Mouse (Mus musculus) liver, embryonic 15.5 days (tissue): ENCODE measurements around the gene Asna1. TPM values are rescaled to one million over a fixed set of nuclear protein-coding genes. Genes with fewer than 3 reads are reported as not detected.
A peak's percentile ranks its signal among the peaks of the same experiment; 100 is the strongest.

Experiments used
- ATAC-seq: fragments of 200-750 bp; cut with Nextera tagmentation; 2 replicates; pipeline ENCODE4 v1.8.0; 2017; ENCODE audit warnings: moderate number of reproducible peaks, mild to moderate bottlenecking, moderate library complexity; ENCODE audit not compliant: insufficient read depth
- H3K27ac ChIP-seq: fragments of 300-500 bp; sonication (generic); replicated peaks from 2 replicates; pipeline ENCODE4 v1.5.1; 2015; ENCODE audit warnings: mild to moderate bottlenecking, inconsistent platforms
- H3K27me3 ChIP-seq: fragments of 300-500 bp; sonication (generic); 2 replicates; pipeline ENCODE4 v1.6.1; 2015; ENCODE audit warnings: mild to moderate bottlenecking, inconsistent platforms
- H3K36me3 ChIP-seq: fragments of 300-500 bp; sonication (generic); replicated peaks from 2 replicates; pipeline ENCODE4 v1.6.1; 2015; ENCODE audit warnings: moderate library complexity, mild to moderate bottlenecking, inconsistent platforms
- H3K4me1 ChIP-seq: fragments of 300-500 bp; sonication (generic); replicated peaks from 2 replicates; pipeline ENCODE4 v1.6.1; 2015; ENCODE audit warnings: inconsistent platforms
- H3K4me2 ChIP-seq: fragments of 300-500 bp; sonication (generic); 2 replicates; pipeline ENCODE4 v1.6.1; 2015; ENCODE audit warnings: moderate library complexity, mild to moderate bottlenecking, inconsistent platforms
- H3K4me3 ChIP-seq: fragments of 300-500 bp; sonication (generic); replicated peaks from 2 replicates; pipeline ENCODE4 v1.5.1; 2015; ENCODE audit warnings: mild to moderate bottlenecking, inconsistent platforms
- H3K9ac ChIP-seq: fragments of 300-500 bp; sonication (generic); 2 replicates; pipeline ENCODE4 v1.6.1; 2015; ENCODE audit warnings: moderate library complexity, mild to moderate bottlenecking, inconsistent platforms
- H3K9me3 ChIP-seq: fragments of 300-500 bp; sonication (generic); replicated peaks from 2 replicates; pipeline ENCODE4 v1.6.1; 2016; ENCODE audit warnings: inconsistent platforms
- WGBS: fragments of 180-500 bp; shearing (Covaris S2); methylation state at CpG from one replicate; pipeline ENCODE4 v1.1.7; 2015; ENCODE audit warnings: mixed read lengths; ENCODE audit not compliant: insufficient replicate concordance; 5-methylcytosine and 5-hydroxymethylcytosine counted together
- polyA plus RNA-seq: library from polyadenylated mRNA; unstranded; fragments of >200 nt; fragmentation: Nextera tagmentation; extraction: Ambion mirVana; gene quantifications from 2 replicates; pipeline ENCODE4 v1.2.1, GENCODE M21; 2015

Asna1 gene
- polyA plus RNA-seq, 1 experiment from 2014 or later, result 59.7 TPM

- no peak for ATAC-seq
- Histone ChIP-seq H3K9me3 (no peaks in the 10 kb centered on the region), H3K9ac (peak overlapping the region; percentile 75; the same call in 1 of the 2 replicates), H3K4me3 (peak overlapping the region; percentile 85), H3K4me2 (peak overlapping the region; percentile 93), H3K27me3 (no peaks in the 10 kb centered on the region), H3K27ac (peak overlapping the region; percentile 87), H3K36me3 (peaks cover 51% of the 10 kb centered on the region), H3K4me1 (peaks cover 65% of the 10 kb centered on the region)
- WGBS, result 2% methylated on average over 12 of the region's 13 CpGs
These were observed 9.7 kb upstream of the Asna1 start for GRCm38 (mm10) chr8:85034764-85035163.

DNA sequence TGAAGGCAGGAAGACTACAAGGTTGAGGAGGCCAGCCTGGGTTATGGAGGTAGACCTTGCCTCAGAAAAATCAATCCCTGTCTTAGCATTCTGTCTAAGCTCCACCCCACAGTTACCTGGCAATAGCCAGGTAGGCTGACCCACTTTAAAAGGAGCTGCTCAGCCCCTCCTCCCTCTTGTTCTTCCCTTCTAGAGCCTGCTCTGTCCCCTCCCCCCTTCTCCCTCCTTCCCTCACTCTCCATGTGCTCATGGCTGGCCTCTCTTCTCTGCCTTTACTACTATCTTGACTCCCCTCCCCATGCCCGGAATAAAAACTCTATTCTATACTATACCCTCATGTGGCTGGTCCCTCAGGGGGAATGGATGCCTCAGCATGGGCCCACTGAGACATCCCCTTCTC, 8.8 kb upstream of the Asna1 start:
- Histone ChIP-seq H3K4me1 (peaks cover 66% of the 10 kb centered on the region), H3K9me3 (no peaks in the 10 kb centered on the region), H3K27me3 (no peaks in the 10 kb centered on the region), H3K4me3 (no peak overlapping the region), H3K4me2 (peak overlapping the region; percentile 93), H3K9ac (no peak overlapping the region), H3K36me3 (peaks cover 58% of the 10 kb centered on the region), H3K27ac (0 out of 2 replicates have a peak overlapping the region, but pooled peaks have one; percentile 24)
- ATAC-seq, result no peak
- WGBS, result 50% methylated on average over 1 of the region's 1 CpGs

DNA sequence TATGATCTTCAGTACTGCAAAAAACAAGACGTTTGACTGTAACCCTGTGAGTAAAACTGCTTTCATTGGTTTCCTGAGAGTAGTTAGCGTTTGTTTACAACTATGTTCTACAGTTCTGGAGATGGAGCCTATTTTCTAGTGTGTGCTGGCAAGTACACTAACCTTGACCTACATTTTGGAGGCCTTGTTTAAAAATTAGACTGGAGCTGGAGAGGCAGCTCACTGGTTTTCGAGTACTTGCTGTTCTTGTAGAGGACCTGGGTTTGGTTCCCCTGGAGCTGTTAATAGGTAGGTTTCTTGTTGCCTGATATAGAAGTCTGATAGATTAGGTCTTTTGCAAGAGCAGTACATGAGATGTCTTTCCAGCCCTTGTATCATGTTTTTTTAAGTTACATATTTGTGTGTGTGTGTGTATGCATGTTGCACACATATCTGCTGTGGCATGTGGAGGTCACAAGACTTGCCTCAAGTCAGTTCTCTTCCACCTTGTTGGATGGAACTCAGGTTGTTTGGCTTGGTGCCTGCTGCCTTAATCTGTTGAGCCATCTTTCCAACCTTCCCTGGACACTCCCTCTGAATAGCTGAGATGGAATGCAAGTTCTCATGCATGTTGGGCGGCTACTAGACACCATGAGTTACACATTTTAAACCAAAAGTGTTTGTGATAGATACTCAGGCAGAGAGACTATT, 7.7 kb upstream of the Asna1 start:
- Histone ChIP-seq H3K36me3 (peaks cover 60% of the 10 kb centered on the region), H3K9ac (no peak overlapping the region), H3K27ac (no peak overlapping the region), H3K4me2 (no peak overlapping the region), H3K4me1 (peaks cover 66% of the 10 kb centered on the region), H3K27me3 (no peaks in the 10 kb centered on the region), H3K4me3 (no peak overlapping the region), H3K9me3 (no peaks in the 10 kb centered on the region)
- no peak for ATAC-seq
- WGBS, result 67% methylated on average over 4 of the region's 4 CpGs

GRCm38 (mm10) chr8:85029271-85029670, 4.2 kb upstream of the Asna1 start:
- H3K36me3 ChIP-seq, result peaks cover 59% of the 10 kb centered on the region
- 75% methylated on average over 14 of the region's 14 CpGs for whole genome bisulfite sequencing
- H3K27me3 ChIP-seq, result no peaks in the 10 kb centered on the region
- H3K9ac ChIP-seq, result peak overlapping the region; percentile 98; the same call in 1 of the 2 replicates
- H3K27ac ChIP-seq, result no peak overlapping the region
- H3K9me3 ChIP-seq, result no peaks in the 10 kb centered on the region
- H3K4me3 ChIP-seq, result peak overlapping the region; percentile 86
- H3K4me2 ChIP-seq, result peak overlapping the region; percentile 91
- no peak for ATAC-seq
- H3K4me1 ChIP-seq, result peaks cover 63% of the 10 kb centered on the region

DNA sequence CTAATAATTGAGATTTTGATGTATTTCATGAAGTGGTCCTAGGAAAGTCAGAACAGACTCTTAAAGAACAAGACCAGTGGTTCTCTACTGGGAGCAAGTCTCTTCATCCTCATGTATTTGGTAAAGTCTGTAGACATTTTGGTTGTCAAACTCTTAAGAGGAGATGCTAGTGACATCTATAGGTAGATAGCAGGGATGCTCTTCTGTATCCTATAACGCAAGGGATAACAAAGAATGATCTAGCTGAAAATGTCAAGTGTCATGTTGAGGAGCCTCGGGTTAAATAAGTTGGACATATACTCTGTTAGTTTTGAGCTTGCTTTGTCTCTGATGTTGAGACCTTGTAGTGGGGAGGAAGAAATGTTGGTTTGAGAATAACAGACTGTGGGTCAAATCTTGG, 2.8 kb upstream of the Asna1 start:
- Histone ChIP-seq H3K4me3 (peak overlapping the region; percentile 86), H3K4me1 (peaks cover 60% of the 10 kb centered on the region), H3K9ac (peak overlapping the region; percentile 98), H3K27ac (peak overlapping the region; percentile 94), H3K4me2 (peak overlapping the region; percentile 91), H3K9me3 (no peaks in the 10 kb centered on the region), H3K36me3 (peaks cover 58% of the 10 kb centered on the region), H3K27me3 (no peaks in the 10 kb centered on the region)
- 17% methylated on average over 2 of the region's 2 CpGs for WGBS
- ATAC-seq, result no peak

GRCm38 (mm10) chr8:85027516-85027855, 2.4 kb upstream of the Asna1 start:
- Histone ChIP-seq H3K4me2 (peak overlapping the region; percentile 91), H3K27ac (peak overlapping the region; percentile 94), H3K4me1 (peaks cover 57% of the 10 kb centered on the region), H3K4me3 (peak overlapping the region; percentile 86), H3K36me3 (peaks cover 58% of the 10 kb centered on the region), H3K9me3 (no peaks in the 10 kb centered on the region), H3K9ac (peak overlapping the region; percentile 98), H3K27me3 (no peaks in the 10 kb centered on the region)
- ATAC-seq, result no peak
- WGBS, result under 1% methylated on average over 13 of the region's 13 CpGs

DNA sequence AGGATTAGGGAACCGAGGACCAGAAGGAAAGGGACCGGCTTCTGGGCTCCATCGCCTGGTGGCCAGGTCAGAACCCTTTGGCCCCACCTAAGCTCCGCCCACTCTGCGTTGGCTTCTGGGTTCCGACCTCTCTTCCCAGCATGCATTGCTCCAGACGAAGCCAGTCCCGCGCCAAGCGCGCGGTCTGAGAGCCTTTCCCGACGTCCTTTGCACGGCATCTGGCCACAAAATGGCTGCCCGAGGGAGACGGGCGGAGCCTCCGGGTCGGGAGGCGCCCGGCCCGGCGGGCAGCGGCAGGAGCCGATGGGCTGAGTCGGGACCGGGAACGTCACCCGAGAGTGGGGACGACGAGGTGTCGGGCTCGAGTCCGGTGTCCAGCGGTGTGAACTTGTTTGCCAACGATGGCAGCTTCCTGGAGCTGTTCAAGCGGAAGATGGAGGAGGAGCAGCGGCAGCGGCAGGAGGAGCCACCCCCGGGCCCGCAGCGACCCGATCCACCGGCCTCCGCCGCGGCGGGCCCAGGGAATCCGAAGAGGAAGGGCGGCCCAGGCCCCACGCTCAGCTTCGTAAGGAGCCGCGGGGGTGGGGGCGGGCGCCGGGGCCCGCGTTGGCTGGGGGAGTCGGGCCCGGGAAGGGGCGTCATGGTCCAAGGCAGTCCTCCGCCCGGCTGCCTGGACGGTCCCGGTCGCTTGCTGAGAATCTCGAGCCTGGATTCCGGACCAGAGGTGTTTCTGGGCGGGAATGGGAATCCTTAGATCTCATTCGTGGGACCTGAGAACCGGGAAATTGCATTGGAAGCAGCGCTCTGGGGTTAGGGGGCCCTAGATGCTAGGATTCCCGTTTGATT, 1.8 kb upstream of the Asna1 start, which contains the start of gene Trir:
Gene Trir (plus strand): TSS at position 154 of the 846 bp plus-strand sequence.
- peak within 1 kb of the TSS; percentile 94 for H3K27ac ChIP-seq
- H3K36me3 ChIP-seq, result peaks cover 58% of the 10 kb centered on the region
- H3K27me3 ChIP-seq, result no peaks in the 10 kb centered on the region
- H3K4me3 ChIP-seq, result peak within 1 kb of the TSS; percentile 86
- WGBS, result under 1% methylated on average over 75 of the region's 75 CpGs
- peak within 1 kb of the TSS; percentile 91 for H3K4me2 ChIP-seq
- ATAC-seq, result peak; percentile 77
- H3K9me3 ChIP-seq, result no peaks in the 10 kb centered on the region
- H3K4me1 ChIP-seq, result peaks cover 53% of the 10 kb centered on the region
- peak within 1 kb of the TSS; percentile 98 for H3K9ac ChIP-seq

- no peaks in the 10 kb centered on the region for H3K27me3 ChIP-seq
- no peak for ATAC-seq
- no peaks in the 10 kb centered on the region for H3K9me3 ChIP-seq
- 85% methylated on average over 3 of the region's 3 CpGs for WGBS
- H3K4me3 ChIP-seq, result peak overlapping the region; percentile 86
- H3K36me3 ChIP-seq, result peaks cover 58% of the 10 kb centered on the region
- peak overlapping the region; percentile 91 for H3K4me2 ChIP-seq
- H3K27ac ChIP-seq, result no peak overlapping the region
- no peak overlapping the region for H3K9ac ChIP-seq
- H3K4me1 ChIP-seq, result peaks cover 38% of the 10 kb centered on the region
These were observed 1.2 kb downstream of the Asna1 start for GRCm38 (mm10) chr8:85023846-85024245.

DNA sequence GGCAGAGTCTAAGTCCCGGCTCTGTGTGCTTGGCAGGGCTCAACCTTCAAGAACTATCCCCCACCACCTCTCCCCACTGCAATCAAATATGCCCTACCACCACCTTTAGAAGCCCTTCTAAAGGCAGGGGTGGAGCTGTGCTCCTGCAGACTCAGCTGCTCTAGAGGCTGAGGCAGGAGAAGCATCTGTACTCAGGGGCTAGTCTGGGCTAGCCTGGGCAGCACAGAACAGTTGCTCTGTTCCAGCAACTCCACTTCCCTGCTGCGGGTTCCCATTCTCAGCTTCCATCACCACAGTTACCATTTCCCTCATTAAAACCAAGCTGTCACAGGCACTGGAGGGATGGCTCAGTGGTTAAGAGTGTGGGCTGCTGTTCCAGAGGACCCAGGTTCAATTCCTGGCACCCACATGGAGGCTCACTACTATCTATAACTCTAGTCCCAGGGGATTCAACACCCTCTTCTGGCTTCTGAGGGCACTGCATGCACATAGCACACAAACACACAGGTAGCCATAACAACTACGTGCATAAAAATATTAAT, 3.5 kb downstream of the Asna1 start:
- Histone ChIP-seq H3K4me3 (no peak overlapping the region), H3K27ac (no peak overlapping the region), H3K4me2 (no peak overlapping the region), H3K27me3 (no peaks in the 10 kb centered on the region), H3K9ac (no peak overlapping the region), H3K36me3 (peaks cover 67% of the 10 kb centered on the region), H3K9me3 (no peaks in the 10 kb centered on the region), H3K4me1 (peaks cover 26% of the 10 kb centered on the region)
- ATAC-seq, result no peak
- 81% methylated on average over 3 of the region's 3 CpGs for WGBS

DNA sequence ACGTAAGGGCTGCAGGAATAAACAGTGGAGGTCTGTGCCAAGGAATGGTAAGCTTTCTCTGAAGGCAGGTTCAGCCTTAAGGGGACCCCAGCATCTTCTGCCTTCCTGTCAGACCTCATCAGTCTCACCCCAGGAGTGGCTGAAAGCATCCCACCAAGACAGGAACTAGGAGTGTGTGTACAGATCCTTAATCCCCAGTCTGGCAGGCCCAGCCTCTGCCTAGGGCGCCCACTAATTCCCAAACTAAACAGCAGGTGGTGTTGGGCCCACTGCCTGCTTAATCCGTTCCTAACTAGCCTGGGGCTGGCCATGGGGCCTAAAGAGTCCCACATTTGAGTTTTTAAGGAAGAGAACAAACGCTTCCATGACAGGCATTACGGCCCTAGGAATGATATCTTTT, 7.9 kb downstream of the Asna1 start:
- H3K9me3 ChIP-seq, result no peaks in the 10 kb centered on the region
- no peak overlapping the region for H3K27ac ChIP-seq
- WGBS, result 61% methylated on average over 5 of the region's 5 CpGs
- H3K4me2 ChIP-seq, result no peak overlapping the region
- peaks cover 6% of the 10 kb centered on the region for H3K4me1 ChIP-seq
- ATAC-seq, result no peak
- H3K9ac ChIP-seq, result no peak overlapping the region
- peaks cover 46% of the 10 kb centered on the region for H3K36me3 ChIP-seq
- no peak overlapping the region for H3K4me3 ChIP-seq
- peaks cover 34% of the 10 kb centered on the region for H3K27me3 ChIP-seq

DNA sequence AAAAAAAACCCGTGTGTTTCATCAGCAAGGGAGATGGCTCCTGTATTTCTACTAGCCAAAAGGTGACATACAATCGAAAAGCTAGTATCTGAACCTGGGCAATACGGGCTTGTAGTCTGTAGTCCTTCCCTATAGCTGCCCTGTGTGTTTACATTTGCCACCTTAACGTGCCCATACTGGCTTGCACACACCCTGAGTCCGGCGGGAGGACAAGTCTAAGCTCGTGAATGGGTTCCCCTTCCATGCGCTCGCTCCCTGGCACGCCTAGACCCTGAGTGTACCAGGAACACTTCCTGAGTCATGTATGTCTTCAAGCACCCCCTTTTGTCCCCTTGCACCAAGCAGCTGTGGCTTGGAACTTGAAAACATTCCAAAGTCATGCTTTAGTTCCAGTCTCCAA, 8.4 kb downstream of the Asna1 start:
- WGBS, result 66% methylated on average over 10 of the region's 10 CpGs

More for the DNA sequence above, 8.4 kb downstream of the Asna1 start:
- no peak overlapping the region for H3K9ac ChIP-seq
- H3K4me1 ChIP-seq, result peaks cover 6% of the 10 kb centered on the region
- H3K4me2 ChIP-seq, result no peak overlapping the region
- no peak overlapping the region for H3K27ac ChIP-seq
- no peak overlapping the region for H3K4me3 ChIP-seq
- ATAC-seq, result no peak
- H3K9me3 ChIP-seq, result no peaks in the 10 kb centered on the region
- peaks cover 38% of the 10 kb centered on the region for H3K27me3 ChIP-seq
- peaks cover 42% of the 10 kb centered on the region for H3K36me3 ChIP-seq
